Mouse (Mus musculus) lung, postnatal 36 days (tissue): ENCODE measurements around the gene Olfr1044.
"Not testable (repeated sequence)": the region's sequence is repeated elsewhere in the genome, so short reads cannot be mapped to it uniquely, and the experiment has no call there.

Experiments used
- DNase-seq: peaks from one replicate; pipeline ENCODE4 v3.0.0; 2022; ENCODE audit warnings: mixed read lengths

Olfr1044 gene

DNA sequence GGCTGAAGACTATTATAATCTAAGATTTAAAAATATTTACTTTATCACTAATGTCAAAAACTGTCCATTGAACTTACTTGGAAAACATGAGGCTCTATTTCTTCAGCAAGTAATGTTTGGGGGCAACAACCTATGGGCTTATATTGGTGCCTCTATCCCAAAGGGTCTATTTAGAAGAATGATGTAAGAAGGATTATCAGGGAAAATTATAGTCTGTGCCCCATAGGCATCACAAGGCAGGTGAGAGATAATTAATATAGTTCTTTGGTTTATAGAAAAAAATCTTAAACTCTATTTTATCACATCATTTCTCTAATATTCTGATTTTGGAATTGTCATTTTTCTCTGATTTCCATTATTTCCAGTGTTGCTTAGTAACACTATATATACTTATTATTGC, at the start of gene Olfr1044:
TSS of gene Olfr1044 (minus strand) at position 101 of the 400 bp plus-strand sequence.
- DNase-seq, result no peak

DNA sequence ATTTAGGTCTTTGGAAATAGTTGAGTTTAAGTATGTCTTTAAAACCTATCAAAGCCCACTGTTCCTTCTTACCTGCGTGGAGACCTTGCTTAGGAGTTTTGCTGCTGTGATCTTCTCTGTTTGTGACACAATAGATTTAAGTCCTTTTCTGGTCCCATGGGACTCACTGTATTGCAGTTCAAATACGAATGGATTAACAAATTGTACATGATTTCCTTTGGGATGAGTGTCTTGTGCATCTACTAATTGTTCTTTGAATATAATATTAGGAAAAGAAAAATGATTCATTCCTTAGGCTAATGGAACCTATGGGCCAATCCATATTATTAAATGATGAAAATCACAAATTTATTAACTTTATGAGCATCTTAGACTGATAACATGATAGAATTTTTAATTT, 41.6 kb upstream of the Olfr1044 start, which contains the start of gene Olfr1046:
TSS of gene Olfr1046 (minus strand) at position 101 of the 400 bp plus-strand sequence.
- no peak for DNase-seq

DNA sequence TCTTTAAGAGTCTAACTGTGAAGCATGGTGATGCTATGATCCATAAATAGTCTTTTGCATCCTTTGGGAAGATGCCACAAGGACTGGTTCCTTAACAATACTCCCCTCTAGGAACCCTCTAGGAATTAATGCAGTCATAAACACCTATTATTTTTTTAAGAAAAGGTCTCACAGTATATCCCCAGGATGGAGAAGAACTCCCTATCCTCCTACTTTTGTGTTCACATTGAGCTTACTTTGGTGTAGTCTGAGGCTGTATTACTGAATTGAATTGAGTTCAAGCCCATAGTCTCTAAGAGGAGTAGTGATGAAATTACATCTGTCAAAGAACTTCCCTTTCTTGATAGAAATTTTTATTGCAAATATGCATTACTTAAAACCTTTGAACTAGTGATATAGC, 25.3 kb upstream of the Olfr1044 start, which contains the start of gene Olfr1045:
TSS of gene Olfr1045 (minus strand) at position 101 of the 400 bp plus-strand sequence.
- no peak for DNase-seq

DNA sequence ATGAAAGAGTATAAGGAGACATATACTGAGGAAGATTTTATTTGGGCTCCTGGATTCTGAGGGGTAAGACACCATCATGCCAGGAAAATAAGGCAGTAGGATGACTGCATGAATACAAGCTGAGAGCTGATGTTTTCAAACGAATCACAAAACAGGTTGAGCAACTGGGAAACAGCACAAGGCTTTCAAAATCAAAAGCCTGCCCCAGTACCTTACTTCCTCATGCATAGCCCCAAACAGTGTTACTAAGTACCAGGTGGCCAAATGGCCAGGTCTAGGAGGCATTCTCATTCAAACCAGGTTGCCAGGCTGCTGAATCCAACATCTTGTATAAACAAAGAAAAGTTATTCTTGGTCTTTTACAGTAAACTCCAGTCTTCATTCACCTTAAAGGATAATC, 18.2 kb upstream of the Olfr1044 start:
- DNase-seq, result no peak

DNA sequence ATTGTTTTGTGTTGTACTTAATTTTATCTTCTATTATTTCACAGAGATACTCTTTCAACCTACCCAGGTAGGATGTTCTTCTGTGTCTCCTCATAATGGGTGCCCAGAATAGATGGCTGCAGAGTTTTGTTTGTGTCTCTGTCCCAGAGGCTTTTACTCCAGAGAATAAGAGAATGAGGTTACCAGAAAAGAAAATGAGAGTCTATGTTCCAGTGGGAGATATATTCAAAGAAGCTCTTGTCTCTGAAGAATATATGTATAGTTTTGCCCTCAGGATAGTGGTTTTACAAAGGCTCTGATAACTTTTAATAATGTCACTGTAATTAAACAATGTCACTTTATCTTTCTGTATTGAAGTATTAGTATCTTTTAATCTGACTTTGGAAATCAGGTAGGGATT, 8.0 kb upstream of the Olfr1044 start, which contains the start of gene Olfr52:
TSS of gene Olfr52 (minus strand) at position 101 of the 400 bp plus-strand sequence.
- no peak for DNase-seq

DNA sequence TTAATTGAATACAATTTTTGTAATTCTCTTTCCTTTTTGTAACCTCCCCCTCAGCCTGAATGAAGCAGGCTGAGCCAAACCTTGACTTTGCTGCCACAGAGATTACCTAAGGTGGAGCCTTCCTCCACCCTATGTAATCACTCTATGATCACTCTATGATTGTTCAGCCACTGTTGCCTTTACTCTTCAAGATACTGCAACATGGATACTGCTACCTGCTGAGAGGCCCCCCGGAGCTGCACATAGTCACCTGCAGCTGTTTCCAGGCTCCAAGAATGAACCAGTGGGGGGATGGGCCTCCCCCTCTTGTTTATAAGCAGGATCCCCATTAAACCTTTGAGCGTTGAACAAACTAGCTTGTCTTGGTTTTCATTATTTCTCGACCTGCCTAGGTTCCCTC, 2.3 kb upstream of the Olfr1044 start:
- no peak for DNase-seq

DNA sequence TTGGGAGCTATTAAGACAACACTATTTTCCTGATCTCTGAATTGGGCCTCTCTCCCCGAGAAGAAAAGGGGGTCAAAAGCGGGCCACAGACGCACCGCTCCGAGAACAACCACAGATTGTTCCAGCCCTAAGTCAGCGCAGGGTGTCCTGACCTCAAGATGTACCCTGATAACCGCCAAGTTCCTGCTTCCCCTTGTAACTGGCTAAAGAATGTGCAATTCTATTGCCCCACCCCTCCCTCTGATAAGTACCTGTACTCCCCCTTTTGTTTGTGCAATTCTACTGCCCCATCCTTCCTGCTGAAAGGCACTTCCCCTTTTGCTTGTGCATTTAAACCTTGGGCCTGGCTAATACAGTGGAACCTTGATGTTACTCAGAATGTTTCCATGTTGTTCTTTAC, 2.2 kb downstream of the Olfr1044 start:
- DNase-seq, result not testable (repeated sequence)

DNA sequence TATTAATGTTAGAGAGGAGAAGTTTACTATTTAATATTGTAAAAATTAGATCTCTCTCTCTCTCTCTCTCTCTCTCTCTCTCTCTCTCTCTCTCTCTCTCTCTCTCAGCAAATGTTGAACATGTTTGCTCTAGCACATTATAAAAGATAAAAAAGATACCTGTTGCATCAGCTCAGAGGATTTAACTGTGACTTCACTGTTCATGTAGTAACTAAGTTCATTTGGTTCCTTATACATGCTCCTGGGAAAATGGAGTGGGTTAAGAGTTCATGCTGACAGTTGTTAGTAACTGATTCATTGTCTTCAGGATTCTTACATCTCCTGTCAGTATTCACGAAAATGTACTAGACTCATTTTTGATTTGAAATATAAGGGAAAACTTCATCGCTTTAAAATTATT, 10.2 kb downstream of the Olfr1044 start, which contains the start of gene Olfr1043:
TSS of gene Olfr1043 (minus strand) at position 101 of the 400 bp plus-strand sequence.
- DNase-seq, result no peak

DNA sequence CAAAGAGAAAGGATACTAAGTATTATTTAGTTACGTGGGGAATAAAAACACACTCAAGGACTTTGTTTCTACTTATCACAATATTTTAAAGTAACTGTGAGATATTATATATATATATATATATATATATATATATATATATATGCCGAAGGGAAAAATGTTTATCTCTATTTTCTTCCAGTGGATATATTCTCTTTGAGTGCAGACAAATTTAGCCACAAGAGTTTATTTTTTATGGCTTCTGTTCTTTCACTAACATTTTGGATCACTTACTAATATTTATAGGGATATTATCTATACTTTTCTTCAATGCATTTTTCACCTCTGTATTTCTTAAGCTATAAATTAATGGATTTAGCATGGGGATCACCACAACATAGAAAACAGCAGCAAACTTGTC, 15.9 kb downstream of the Olfr1044 start, which contains the start of gene Olfr1042:
TSS of gene Olfr1042 (minus strand) at position 101 of the 400 bp plus-strand sequence.
- no peak for DNase-seq

DNA sequence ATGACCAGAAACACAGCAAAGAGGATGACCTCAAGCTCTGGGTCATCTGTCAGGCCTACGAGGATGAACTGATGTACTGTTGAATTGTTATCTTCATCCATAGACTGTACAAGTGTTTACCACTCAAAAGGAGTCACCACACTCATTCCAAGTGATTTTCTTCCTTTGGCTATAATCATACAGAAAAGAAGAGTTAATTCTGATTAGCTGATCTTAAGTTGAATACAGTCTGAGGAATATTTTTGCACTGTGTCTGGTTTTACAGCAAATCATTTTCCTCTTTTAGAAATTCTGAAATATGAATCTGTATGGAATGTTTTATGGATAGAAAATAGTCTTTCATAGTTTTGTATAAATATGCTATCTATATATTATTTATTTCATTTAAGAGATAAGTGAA, 31.0 kb downstream of the Olfr1044 start, which contains the start of gene Olfr1040:
TSS of gene Olfr1040 (minus strand) at position 101 of the 400 bp plus-strand sequence.
- no peak for DNase-seq

DNA sequence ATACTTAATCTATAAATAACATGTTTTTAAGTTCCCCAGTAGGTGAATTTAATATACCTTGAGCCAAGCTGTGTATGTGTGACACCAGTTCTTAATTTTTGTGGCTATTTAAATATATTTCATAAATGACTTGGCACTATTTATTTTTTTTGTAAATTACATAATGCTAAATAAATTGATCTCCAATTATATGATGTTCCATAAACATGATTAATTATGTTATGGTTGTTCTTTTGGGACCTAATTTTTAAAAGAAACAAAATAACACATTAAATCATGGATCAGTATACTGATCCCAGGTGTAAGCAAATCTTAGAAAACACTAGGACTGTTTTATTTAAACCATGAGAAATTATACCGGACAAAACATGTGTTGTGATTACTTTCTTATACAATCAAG, 41.8 kb downstream of the Olfr1044 start, which contains the start of gene Olfr1039:
TSS of gene Olfr1039 (minus strand) at position 101 of the 400 bp plus-strand sequence.
- DNase-seq, result no peak
